Mouse (Mus musculus) kidney, adult 2 months (tissue): ENCODE results near the gene Frmd4b. TPM values are rescaled to one million over a fixed set of nuclear protein-coding genes. Genes with fewer than 3 reads are reported as not detected.
A peak's percentile ranks its signal among the peaks of the same experiment; 100 is the strongest.

Source experiments
- DNase-seq: peaks from one replicate; pipeline ENCODE4 v3.0.0; 2021
- H3K27ac ChIP-seq: fragments of 200-500 bp; 2 replicates; pipeline ENCODE4 v1.5.1; 2012; ENCODE audit warnings: low read depth, low read length, control low read depth, inconsistent platforms; ENCODE audit not compliant: insufficient read depth
- H3K27me3 ChIP-seq: fragments of 200-500 bp; replicated peaks from 2 replicates; pipeline ENCODE4 v1.6.1; 2012; ENCODE audit warnings: mild to moderate bottlenecking, moderate library complexity, low read length, inconsistent platforms; ENCODE audit not compliant: control insufficient read depth, insufficient read depth
- H3K36me3 ChIP-seq: fragments of 200-500 bp; 2 replicates; pipeline ENCODE4 v1.6.1; 2012; ENCODE audit warnings: mild to moderate bottlenecking, moderate library complexity, low read length, inconsistent platforms; ENCODE audit not compliant: control insufficient read depth, insufficient read depth
- H3K4me1 ChIP-seq: fragments of 200-500 bp; 2 replicates; pipeline ENCODE4 v1.6.1; 2011; ENCODE audit warnings: low read length; ENCODE audit not compliant: control insufficient read depth, insufficient read depth
- H3K4me3 ChIP-seq: fragments of 200-500 bp; 2 replicates; pipeline ENCODE4 v1.5.1; 2011; ENCODE audit warnings: mild to moderate bottlenecking, low read depth, low read length, control low read depth; ENCODE audit not compliant: insufficient read depth
- CTCF ChIP-seq: fragments of 200-500 bp; conservative IDR thresholded peaks from 2 replicates; pipeline ENCODE4 v1.5.1; 2011; ENCODE audit warnings: low read depth, mild to moderate bottlenecking, control low read depth, low read length, moderate library complexity, mixed read lengths; ENCODE audit not compliant: insufficient read depth, insufficient read length
- POLR2A ChIP-seq: fragments of 200-500 bp; IDR thresholded peaks from one replicate; pipeline ENCODE4 v1.6.1; 2011; ENCODE audit warnings: low read depth, low read length, control low read depth
- WGBS: fragments of 180-500 bp; shearing (Covaris S2); methylation state at CpG from one replicate; pipeline ENCODE4 v1.1.7; 2018; 5-methylcytosine and 5-hydroxymethylcytosine counted together
- polyA plus RNA-seq: library from polyadenylated mRNA; depleted of rRNA; stranded (reverse); fragments of >200 nt; gene quantifications from 2 replicates; pipeline ENCODE4 v1.2.3, GENCODE M21; 2012

The Frmd4b gene
- polyA plus RNA-seq, 1 experiment, result 18.2 TPM

DNA sequence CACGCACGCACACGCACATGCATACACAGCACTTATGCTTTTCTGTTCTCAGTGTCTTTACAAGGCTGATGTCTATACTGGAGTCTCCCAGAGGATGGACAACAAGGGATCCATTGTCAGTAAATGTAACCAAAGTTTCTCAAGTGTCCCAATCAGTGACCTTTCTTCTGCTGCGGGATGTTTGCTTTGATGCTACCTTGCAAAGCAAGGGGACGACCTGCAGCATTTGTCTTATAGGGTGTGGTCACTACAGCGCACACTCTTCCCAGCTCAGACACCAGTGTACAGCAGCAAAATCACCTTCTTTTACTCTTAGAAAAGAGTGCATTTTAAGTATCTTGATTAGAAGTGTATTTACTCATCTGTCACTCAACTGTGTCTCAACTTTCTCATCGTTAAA is 35.4 kb downstream of the Frmd4b start:
- H3K27me3 ChIP-seq, result no peaks in the 10 kb centered on the region
- no peaks in the 10 kb centered on the region for H3K36me3 ChIP-seq
- 90% methylated on average over 7 of the region's 7 CpGs for WGBS
- TF ChIP-seq POLR2A, result no peak
- TF ChIP-seq CTCF, result no peak
- no peaks in the 10 kb centered on the region; the same call in 1 of the 2 replicates for H3K4me1 ChIP-seq
- H3K27ac ChIP-seq, result no peak overlapping the region
- no peak overlapping the region for H3K4me3 ChIP-seq
- no peak for DNase-seq

DNA sequence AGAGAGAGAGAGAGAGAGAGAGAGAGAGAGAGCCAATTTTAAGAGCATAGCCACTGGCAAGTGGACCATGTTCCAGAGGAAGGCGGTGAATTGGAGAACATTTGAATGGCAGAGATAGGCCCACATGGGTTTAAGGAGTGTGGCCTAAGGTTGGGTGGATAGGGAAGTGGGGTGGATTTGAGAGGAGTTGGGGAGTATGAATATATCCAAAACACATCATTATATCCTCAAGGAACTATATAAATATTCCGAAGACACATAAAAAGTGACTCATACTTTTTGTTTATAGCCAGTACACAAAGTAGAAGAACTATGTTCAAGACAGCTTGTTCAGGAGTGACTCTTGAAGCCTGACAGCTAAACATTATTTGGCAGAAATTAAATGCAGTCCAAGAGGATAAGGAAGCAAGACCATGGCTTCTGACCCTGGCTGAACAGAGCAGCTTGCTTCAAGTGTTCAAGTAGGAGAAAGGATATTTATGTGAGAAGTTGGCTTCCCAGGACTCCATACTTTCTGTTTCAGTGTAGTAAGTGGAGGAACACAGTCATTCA is 36.8 kb downstream of the Frmd4b start:
- Histone ChIP-seq H3K27me3 (no peaks in the 10 kb centered on the region), H3K36me3 (no peaks in the 10 kb centered on the region), H3K4me3 (no peak overlapping the region), H3K27ac (no peak overlapping the region), H3K4me1 (no peaks in the 10 kb centered on the region; the same call in 1 of the 2 replicates)
- no peak for DNase-seq
- TF ChIP-seq POLR2A (no peak), CTCF (no peak)
- 87% methylated on average over 2 of the region's 2 CpGs for WGBS

DNA sequence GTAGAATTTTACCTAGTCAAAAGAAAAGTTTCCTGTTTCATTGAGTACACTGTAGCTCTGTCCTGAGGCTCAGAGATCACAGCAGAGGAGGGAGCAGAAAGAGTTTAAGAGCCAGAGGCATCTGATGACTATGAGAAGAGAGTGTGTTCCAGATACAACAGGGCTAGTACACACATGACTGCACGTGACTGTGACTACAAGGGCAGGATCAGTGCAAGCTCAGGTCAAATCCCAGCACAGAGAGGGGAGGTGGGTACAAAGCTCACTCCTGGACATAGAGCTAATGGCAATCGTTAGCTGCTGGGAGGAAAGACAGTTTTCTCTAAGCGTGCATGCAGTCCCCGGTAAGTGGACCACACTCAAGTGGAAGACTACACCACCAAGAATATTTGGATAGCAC is 37.6 kb downstream of the Frmd4b start:
- Histone ChIP-seq H3K36me3 (no peaks in the 10 kb centered on the region), H3K27me3 (no peaks in the 10 kb centered on the region), H3K27ac (no peak overlapping the region), H3K4me3 (no peak overlapping the region), H3K4me1 (no peaks in the 10 kb centered on the region; the same call in 1 of the 2 replicates)
- TF ChIP-seq CTCF, result no peak
- DNase-seq, result peak; percentile 71
- 39% methylated on average over 4 of the region's 4 CpGs for WGBS

DNA sequence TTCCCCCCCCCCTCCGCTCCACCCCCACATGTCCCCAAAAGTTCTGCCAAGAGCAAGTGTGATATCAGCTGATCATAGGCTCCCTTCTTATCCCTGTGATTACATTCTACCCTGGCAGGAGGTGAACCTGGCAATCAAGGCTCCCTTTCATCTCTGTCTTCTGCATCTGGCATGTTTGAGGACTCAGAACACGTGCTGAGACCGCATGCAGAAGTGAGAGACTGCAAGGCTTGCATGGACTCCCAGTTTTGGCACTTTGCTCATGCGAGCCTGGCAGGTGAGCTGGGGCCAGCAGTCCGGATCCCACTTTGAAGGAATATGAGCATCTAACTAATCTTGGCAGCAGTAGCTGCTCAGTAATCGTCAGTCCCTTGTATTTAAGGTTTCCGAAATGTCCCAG is 39.1 kb downstream of the Frmd4b start:
- TF ChIP-seq POLR2A (no peak), CTCF (no peak)
- no peak overlapping the region for H3K4me3 ChIP-seq
- no peaks in the 10 kb centered on the region; the same call in 1 of the 2 replicates for H3K4me1 ChIP-seq
- no peak overlapping the region for H3K27ac ChIP-seq
- DNase-seq, result no peak
- WGBS, result 89% methylated on average over 7 of the region's 7 CpGs
- H3K27me3 ChIP-seq, result no peaks in the 10 kb centered on the region
- no peaks in the 10 kb centered on the region for H3K36me3 ChIP-seq

DNA sequence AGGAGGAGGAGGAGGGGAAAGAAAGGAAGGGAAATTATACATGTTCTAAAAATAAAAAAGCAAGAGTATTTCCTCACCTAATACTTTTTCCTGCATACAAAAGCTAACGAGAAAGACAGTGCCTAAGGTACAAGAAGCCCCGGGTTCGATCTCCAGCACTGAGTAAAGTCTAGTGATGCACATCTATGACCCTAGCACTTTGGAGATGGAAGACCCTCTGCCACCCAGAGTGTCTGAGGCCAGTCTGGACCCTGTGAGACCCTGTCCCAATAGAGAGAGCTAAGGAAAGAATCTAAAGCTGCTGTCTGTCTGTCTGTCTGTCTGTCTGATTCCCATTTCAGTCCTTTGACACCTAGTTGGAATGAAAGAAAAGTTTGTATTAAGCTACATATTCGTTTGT is 40.0 kb downstream of the Frmd4b start:
- Histone ChIP-seq H3K27me3 (no peaks in the 10 kb centered on the region), H3K4me1 (no peaks in the 10 kb centered on the region; the same call in 1 of the 2 replicates), H3K36me3 (no peaks in the 10 kb centered on the region), H3K4me3 (no peak overlapping the region), H3K27ac (no peak overlapping the region)
- DNase-seq, result no peak
- 76% methylated on average over 4 of the region's 4 CpGs for WGBS
- no peak for TF ChIP-seq POLR2A
- no peak for TF ChIP-seq CTCF

DNA sequence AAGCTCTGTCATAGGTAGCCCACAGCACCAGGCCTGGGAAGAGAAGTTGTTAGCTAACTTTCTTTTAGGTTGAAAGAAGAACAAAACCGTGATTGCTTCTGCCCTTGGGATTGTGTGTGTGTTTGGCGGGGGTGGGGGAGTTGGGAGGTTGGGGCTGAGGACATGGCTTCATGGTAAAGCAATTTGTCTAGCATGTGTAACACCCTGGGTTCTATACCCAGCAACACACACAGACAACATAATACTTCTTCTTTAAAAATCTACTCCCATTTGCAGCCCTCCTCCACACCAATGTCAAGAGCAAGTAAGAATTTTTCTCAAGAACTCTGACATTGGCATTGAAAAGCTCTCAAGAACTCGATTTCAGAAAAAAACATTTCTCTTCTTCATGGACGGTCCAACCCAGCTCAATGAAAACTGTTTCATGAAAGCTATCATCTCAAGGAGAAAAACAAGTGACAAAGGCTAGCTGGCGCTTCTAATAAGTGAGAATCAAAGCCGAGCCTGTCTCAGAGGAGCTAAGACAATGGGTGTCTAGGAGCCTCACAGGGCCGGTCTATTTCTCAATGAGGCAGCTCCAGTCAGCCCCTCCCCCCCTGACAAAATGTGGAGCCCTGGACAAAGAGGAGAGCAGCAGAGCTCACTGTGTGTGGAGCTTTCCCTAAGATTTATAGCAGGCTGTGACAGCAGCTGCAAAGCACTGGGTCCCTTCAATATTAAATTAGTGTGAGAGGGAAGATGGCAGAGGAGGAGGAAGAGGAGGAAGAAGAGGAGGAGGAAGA is 40.6 kb downstream of the Frmd4b start:
- no peak for DNase-seq
- 58% methylated on average over 7 of the region's 7 CpGs for WGBS
- Histone ChIP-seq H3K36me3 (no peaks in the 10 kb centered on the region), H3K4me3 (no peak overlapping the region), H3K27me3 (no peaks in the 10 kb centered on the region), H3K27ac (no peak overlapping the region), H3K4me1 (no peaks in the 10 kb centered on the region; the same call in 1 of the 2 replicates)
- no peak for TF ChIP-seq CTCF
- TF ChIP-seq POLR2A, result no peak

DNA sequence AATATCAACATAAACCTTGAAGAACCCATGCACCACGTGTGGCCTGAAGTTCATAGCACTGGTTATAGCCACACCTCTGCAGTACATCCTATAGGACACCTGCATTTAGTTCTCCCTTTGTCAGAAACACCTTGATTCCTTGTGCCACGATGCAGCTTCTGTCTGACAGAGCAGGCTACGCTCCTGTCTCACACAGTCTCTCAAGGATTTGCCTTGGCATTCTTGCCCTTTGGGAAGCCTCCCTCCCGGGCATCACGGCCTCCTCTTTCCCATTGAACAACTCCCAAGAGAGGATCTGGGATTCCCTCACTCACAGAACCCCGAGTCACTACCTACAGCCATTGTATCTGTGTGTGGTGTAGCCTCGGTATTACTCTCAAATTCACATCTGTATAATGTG is 41.2 kb downstream of the Frmd4b start:
- Histone ChIP-seq H3K4me1 (no peaks in the 10 kb centered on the region; the same call in 1 of the 2 replicates), H3K36me3 (no peaks in the 10 kb centered on the region), H3K27me3 (no peaks in the 10 kb centered on the region), H3K4me3 (no peak overlapping the region), H3K27ac (no peak overlapping the region)
- WGBS, result 88% methylated on average over 7 of the region's 7 CpGs
- no peak for TF ChIP-seq CTCF
- DNase-seq, result no peak

DNA sequence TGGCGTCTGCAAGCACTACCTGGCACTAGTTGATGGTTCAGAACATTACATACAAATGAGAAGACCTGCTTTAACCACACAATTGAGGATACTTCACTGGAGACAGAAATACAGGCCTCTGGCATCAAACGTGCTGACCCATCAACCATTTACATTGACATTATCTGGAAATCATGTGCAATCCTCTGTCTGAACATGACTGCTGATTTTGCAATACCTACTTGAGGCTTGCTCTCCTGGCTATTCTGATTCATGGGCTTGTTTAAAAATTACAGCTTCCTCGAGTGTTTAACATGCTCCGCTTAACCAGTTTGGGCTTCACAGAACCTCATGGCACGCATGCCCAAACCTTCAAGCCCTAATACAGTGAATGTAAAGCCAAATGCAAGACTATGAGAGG is 42.4 kb downstream of the Frmd4b start:
- WGBS, result 83% methylated on average over 5 of the region's 5 CpGs
- no peak for TF ChIP-seq POLR2A
- no peak for TF ChIP-seq CTCF
- H3K27ac ChIP-seq, result no peak overlapping the region
- H3K4me3 ChIP-seq, result no peak overlapping the region
- no peaks in the 10 kb centered on the region for H3K36me3 ChIP-seq
- H3K27me3 ChIP-seq, result no peaks in the 10 kb centered on the region
- no peaks in the 10 kb centered on the region for H3K4me1 ChIP-seq
- no peak for DNase-seq
